Mouse (Mus musculus): ENCODE results near the gene Ccnb2. TPM values are rescaled to one million over a fixed set of nuclear protein-coding genes. Genes with fewer than 3 reads are reported as not detected.
"Not testable (repeated sequence)": the region's sequence is repeated elsewhere in the genome, so short reads cannot be mapped to it uniquely, and the experiment has no call there.

The Ccnb2 gene
- polyA plus RNA-seq (2012), result 9.6 and 15.5 TPM in 2 replicates

DNA sequence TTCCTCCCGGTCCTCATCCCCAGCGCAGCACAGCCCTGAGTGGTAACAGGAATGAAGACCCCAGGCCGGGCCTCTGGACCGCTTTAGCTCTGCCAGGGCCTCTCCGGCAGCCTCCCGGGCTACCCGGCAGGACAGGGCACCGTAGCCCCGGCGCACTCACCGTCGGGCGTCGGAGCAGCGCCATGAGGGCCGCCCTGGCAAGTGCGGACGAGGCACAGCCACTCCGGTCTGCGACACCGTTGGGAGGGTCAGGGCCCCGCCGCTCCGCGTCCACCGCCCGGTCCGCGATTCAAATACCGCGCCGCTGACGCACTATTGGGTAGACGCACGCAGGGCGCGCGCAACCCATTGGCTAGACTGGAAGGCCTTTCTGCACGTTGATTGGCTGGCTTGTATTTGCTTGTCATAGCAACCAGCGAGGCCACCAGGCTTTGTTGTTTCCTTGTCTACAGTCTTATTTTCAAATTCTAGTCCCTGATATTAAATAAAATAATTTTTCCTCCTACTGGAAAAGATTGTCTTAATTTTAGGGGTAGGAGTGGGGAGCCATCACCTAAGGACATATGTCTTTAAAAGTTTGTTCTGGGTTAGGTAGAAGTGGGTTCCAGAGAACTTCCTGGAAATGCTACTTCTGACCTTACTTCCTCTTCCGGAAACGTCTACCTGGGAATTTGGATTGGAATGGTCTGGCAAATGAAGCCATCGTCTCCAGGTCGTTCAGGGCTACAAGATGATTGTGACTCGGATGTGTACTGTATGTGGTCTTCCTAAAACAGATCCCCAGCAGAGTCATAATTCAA lies at the start of gene Ccnb2:
Ccnb2 (minus strand) TSS at position 291 of the 800 bp plus-strand sequence.
- Histone ChIP-seq H3K27me3 (ENCODE audit: control insufficient read depth) (no peaks in the 10 kb centered on the region), H3K4me3 (replicated peaks) (peak within 1 kb of the TSS; percentile 89), H3K9me3 (ENCODE audit: control insufficient read depth, low read length) (no peaks in the 10 kb centered on the region), H3K4me1 (ENCODE audit: control insufficient read depth) (peaks cover 30% of the 10 kb centered on the region), H3K36me3 (ENCODE audit: control insufficient read depth) (peaks cover 69% of the 10 kb centered on the region)
- TF ChIP-seq GATA1 (IDR thresholded peaks at IDR 0.05; ENCODE audit: low read length) (no peak), TAL1 (IDR thresholded peaks at IDR 0.05; ENCODE audit: low read length) (no peak)

DNA sequence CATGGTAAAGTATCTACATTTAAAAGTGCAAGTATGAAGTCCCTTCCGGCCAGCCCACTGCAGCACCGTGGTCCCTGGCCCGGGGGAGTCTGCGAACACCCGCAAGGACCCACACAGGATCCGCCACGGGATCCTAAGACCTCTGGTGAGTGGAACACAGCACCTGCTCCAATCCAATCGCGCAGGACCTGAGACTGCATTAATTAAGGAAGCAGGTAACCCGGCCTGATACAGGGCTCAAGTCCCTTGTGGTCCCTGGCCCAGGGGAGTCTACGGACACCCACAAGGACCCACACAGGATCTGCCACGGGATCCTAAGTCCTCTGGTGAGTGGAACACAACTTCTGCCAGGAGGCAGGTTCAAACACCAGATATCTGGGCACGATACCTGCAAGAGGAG lies 41.7 kb upstream of the Ccnb2 start:
- not testable (repeated sequence) for H3K27me3 ChIP-seq (ENCODE audit: control insufficient read depth); H3K4me1 ChIP-seq (ENCODE audit: control insufficient read depth)
- peaks cover 37% of the 10 kb centered on the region for H3K36me3 ChIP-seq (ENCODE audit: control insufficient read depth)

DNA sequence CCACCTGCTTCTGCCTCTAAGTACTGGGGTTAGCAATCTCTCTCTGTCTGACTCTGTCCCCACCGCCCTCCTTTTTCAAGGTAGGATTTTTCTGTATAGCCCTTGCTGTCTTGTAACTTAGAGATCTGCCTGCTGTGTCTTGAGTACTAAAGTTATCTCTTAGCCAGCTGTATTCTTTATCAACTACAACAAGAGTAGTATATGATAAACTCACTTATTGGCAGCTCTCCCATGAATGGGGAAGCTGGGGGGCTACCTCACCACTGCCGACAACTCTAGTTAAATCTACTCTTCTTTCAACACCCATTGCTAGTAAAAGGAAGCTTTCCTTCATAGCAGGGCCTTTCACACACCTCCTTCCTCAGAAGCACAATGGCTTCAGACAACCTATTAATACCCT lies 31.0 kb upstream of the Ccnb2 start:
- Histone ChIP-seq H3K4me3 (replicated peaks) (no peak overlapping the region), H3K27me3 (ENCODE audit: control insufficient read depth) (no peaks in the 10 kb centered on the region), H3K36me3 (ENCODE audit: control insufficient read depth) (peaks cover 90% of the 10 kb centered on the region), H3K4me1 (ENCODE audit: control insufficient read depth) (peaks cover 2% of the 10 kb centered on the region; the same call in 1 of the 2 replicates), H3K9me3 (ENCODE audit: control insufficient read depth, low read length) (no peaks in the 10 kb centered on the region)
- TF ChIP-seq GATA1 (IDR thresholded peaks at IDR 0.05; ENCODE audit: low read length), result no peak
- TF ChIP-seq TAL1 (IDR thresholded peaks at IDR 0.05; ENCODE audit: low read length), result no peak

More for the DNA sequence above, 41.7 kb upstream of the Ccnb2 start:
- H3K4me3 ChIP-seq (replicated peaks); H3K9me3 ChIP-seq (ENCODE audit: control insufficient read depth, low read length): not testable (repeated sequence)

- TF ChIP-seq GATA1 (IDR thresholded peaks at IDR 0.05; ENCODE audit: low read length) (no peak), TAL1 (IDR thresholded peaks at IDR 0.05; ENCODE audit: low read length) (no peak)
- no peaks in the 10 kb centered on the region for H3K27me3 ChIP-seq (ENCODE audit: control insufficient read depth)
- no peak overlapping the region for H3K4me3 ChIP-seq (replicated peaks)
- H3K36me3 ChIP-seq (ENCODE audit: control insufficient read depth), result peaks cover 78% of the 10 kb centered on the region
- H3K4me1 ChIP-seq (ENCODE audit: control insufficient read depth), result peaks cover 2% of the 10 kb centered on the region; the same call in 1 of the 2 replicates
- H3K9me3 ChIP-seq (ENCODE audit: control insufficient read depth, low read length), result no peaks in the 10 kb centered on the region
Observed at GRCm38 (mm10) chr9:70449072-70449471, 27.7 kb upstream of the Ccnb2 start.

DNA sequence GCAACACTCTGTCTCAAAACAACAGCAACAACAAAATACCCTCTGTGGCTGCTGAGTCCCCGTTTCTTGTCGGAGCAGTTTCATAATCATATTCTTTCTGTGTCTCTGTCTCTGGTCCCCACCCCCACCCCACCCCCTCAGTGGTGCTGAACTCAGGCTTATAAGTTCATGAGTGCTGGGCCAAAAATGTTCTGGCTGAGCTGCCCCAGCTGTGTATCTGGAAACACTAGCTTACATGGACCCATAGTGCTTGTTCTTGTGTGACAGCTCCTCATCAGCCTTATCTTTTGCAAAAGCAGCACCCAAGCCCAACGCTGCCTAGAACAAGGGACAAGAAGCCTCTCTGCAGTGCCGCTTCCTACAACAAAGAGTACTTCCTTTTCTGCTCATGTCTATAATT lies 18.6 kb upstream of the Ccnb2 start:
- Histone ChIP-seq H3K4me1 (ENCODE audit: control insufficient read depth) (peaks cover 5% of the 10 kb centered on the region), H3K4me3 (replicated peaks) (no peak overlapping the region), H3K27me3 (ENCODE audit: control insufficient read depth) (no peaks in the 10 kb centered on the region), H3K9me3 (ENCODE audit: control insufficient read depth, low read length) (no peaks in the 10 kb centered on the region), H3K36me3 (ENCODE audit: control insufficient read depth) (peaks cover 82% of the 10 kb centered on the region)
- TF ChIP-seq GATA1 (IDR thresholded peaks at IDR 0.05; ENCODE audit: low read length) (no peak), TAL1 (IDR thresholded peaks at IDR 0.05; ENCODE audit: low read length) (no peak)

DNA sequence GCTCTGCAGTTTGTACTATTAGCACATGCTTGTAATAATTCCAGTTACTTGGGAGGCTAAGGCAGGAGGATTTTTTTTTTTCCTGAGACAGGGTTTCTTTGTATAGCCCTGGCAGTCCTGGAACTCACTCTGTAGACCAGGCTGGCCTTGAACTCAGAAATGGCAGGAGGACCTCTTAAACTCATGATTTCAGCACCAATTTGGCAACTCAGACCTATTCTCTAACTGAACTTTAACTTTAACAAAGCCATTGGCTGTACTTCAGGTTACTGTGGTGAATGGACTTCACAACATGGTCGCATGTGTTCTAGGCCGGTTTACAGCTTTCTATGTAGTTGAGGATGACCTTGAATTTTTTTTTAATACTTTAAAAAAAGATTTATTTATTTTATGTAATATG lies 1.3 kb upstream of the Ccnb2 start:
- peaks cover 30% of the 10 kb centered on the region for H3K4me1 ChIP-seq (ENCODE audit: control insufficient read depth)
- peaks cover 69% of the 10 kb centered on the region for H3K36me3 ChIP-seq (ENCODE audit: control insufficient read depth)
- H3K27me3 ChIP-seq (ENCODE audit: control insufficient read depth), result no peaks in the 10 kb centered on the region
- no peak for TF ChIP-seq TAL1 (IDR thresholded peaks at IDR 0.05; ENCODE audit: low read length)
- TF ChIP-seq GATA1 (IDR thresholded peaks at IDR 0.05; ENCODE audit: low read length), result no peak
- H3K4me3 ChIP-seq (replicated peaks), result no peak overlapping the region
- no peaks in the 10 kb centered on the region for H3K9me3 ChIP-seq (ENCODE audit: control insufficient read depth, low read length)

GRCm38 (mm10) chr9:70416412-70416811 lies 4.9 kb downstream of the Ccnb2 start:
- H3K27me3 ChIP-seq (ENCODE audit: control insufficient read depth), result no peaks in the 10 kb centered on the region
- no peak overlapping the region for H3K4me3 ChIP-seq (replicated peaks)
- H3K36me3 ChIP-seq (ENCODE audit: control insufficient read depth), result peaks cover 87% of the 10 kb centered on the region
- peak; percentile 65 for TF ChIP-seq GATA1 (IDR thresholded peaks at IDR 0.05; ENCODE audit: low read length)
- no peak for TF ChIP-seq TAL1 (IDR thresholded peaks at IDR 0.05; ENCODE audit: low read length)
- H3K4me1 ChIP-seq (ENCODE audit: control insufficient read depth), result peaks cover 24% of the 10 kb centered on the region
- H3K9me3 ChIP-seq (ENCODE audit: control insufficient read depth, low read length), result no peaks in the 10 kb centered on the region

DNA sequence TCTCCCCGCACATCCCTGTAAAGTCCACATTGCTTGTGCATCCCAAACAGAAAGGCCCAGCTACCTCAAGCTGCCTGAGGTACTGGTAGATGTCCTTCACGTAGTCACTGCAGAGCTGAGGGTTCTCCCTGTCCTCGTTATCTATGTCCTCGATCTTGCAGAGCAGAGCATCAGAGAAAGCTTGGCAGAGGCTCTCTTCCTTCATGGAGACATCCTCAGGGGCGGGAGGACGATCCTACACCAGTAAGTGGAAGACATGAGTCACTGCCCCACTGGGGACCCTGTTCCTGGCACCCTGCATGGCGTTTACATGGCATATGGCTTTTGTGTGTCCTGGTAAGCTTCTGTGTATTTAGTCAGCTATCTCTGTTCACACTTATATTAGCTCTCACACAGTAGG lies 8.3 kb downstream of the Ccnb2 start:
- TF ChIP-seq TAL1 (IDR thresholded peaks at IDR 0.05; ENCODE audit: low read length) (no peak), GATA1 (IDR thresholded peaks at IDR 0.05; ENCODE audit: low read length) (peak; percentile 87)
- no peak overlapping the region for H3K4me3 ChIP-seq (replicated peaks)
- peaks cover 5% of the 10 kb centered on the region for H3K4me1 ChIP-seq (ENCODE audit: control insufficient read depth)
- H3K36me3 ChIP-seq (ENCODE audit: control insufficient read depth), result peaks cover 98% of the 10 kb centered on the region
- no peaks in the 10 kb centered on the region for H3K27me3 ChIP-seq (ENCODE audit: control insufficient read depth)
- no peaks in the 10 kb centered on the region for H3K9me3 ChIP-seq (ENCODE audit: control insufficient read depth, low read length)

- Histone ChIP-seq H3K9me3 (ENCODE audit: control insufficient read depth, low read length) (no peaks in the 10 kb centered on the region), H3K4me3 (replicated peaks) (no peak overlapping the region), H3K4me1 (ENCODE audit: control insufficient read depth) (no peaks in the 10 kb centered on the region), H3K36me3 (ENCODE audit: control insufficient read depth) (peaks cover 99% of the 10 kb centered on the region), H3K27me3 (ENCODE audit: control insufficient read depth) (no peaks in the 10 kb centered on the region)
- TF ChIP-seq TAL1 (IDR thresholded peaks at IDR 0.05; ENCODE audit: low read length) (no peak), GATA1 (IDR thresholded peaks at IDR 0.05; ENCODE audit: low read length) (no peak)
Observed at GRCm38 (mm10) chr9:70410668-70411067, 10.7 kb downstream of the Ccnb2 start.
